Mouse (Mus musculus): Measurements from ENCODE around the gene Hoxd12. TPM values are rescaled to one million over a fixed set of nuclear protein-coding genes. Genes with fewer than 3 reads are reported as not detected.

The Hoxd12 gene
- polyA plus RNA-seq, 2 experiments: 0.10 TPM; not detected in 1

- TF ChIP-seq CTCF (IDR thresholded peaks at IDR 0.05; ENCODE audit: low read depth): no peak
- TF ChIP-seq EP300 (IDR thresholded peaks at IDR 0.05; ENCODE audit: low read depth): no peak
- H3K36me3 ChIP-seq (replicated peaks; ENCODE audit: control insufficient read depth, insufficient read depth, low read depth): no peaks in the 10 kb centered on the region
- no peak for DNase-seq (ENCODE audit: low read depth in 3 of 3, low spot score in 3 of 3)
- H3K4me1 ChIP-seq (replicated peaks; ENCODE audit: control insufficient read depth in 2 of 2, insufficient read depth in 2 of 2, low read length in 1 of 2): no peaks in the 10 kb centered on the region
- H3K9ac ChIP-seq (replicated peaks): no peak overlapping the region
- peak overlapping the region; percentile 28; the same call in 1 of the 2 replicates for H3K4me2 ChIP-seq (ENCODE audit: low read depth)
- ATAC-seq (ENCODE audit: insufficient read depth): no peak
- peaks cover 91% of the 10 kb centered on the region for H3K27me3 ChIP-seq (ENCODE audit: control insufficient read depth, insufficient read depth, low read length)
- peak overlapping the region in 1 of 2 experiments; percentile 32; a peak in 2 of 4 replicates for H3K4me3 ChIP-seq (ENCODE audit: insufficient read depth in 1 of 2, low read depth in 2 of 2, low read length in 2 of 2)
- 2% methylated on average over 69 of the region's 69 CpGs for WGBS (ENCODE audit: insufficient replicate concordance)
- no peaks in the 10 kb centered on the region for H3K9me3 ChIP-seq (ENCODE audit: control insufficient read depth, low read length)
- no peak overlapping the region for H3K27ac ChIP-seq
Observed at GRCm38 (mm10) chr2:74655821-74656631, 18.8 kb upstream of the Hoxd12 start.

GRCm38 (mm10) chr2:74656632-74657021 lies 18.2 kb upstream of the Hoxd12 start:
- Histone ChIP-seq H3K27me3 (ENCODE audit: control insufficient read depth, insufficient read depth, low read length) (peaks cover 91% of the 10 kb centered on the region), H3K9ac (replicated peaks) (no peak overlapping the region), H3K4me2 (ENCODE audit: low read depth) (no peak overlapping the region), H3K9me3 (ENCODE audit: control insufficient read depth, low read length) (no peaks in the 10 kb centered on the region), H3K36me3 (replicated peaks; ENCODE audit: control insufficient read depth, insufficient read depth, low read depth) (no peaks in the 10 kb centered on the region), H3K4me1 (replicated peaks; ENCODE audit: control insufficient read depth in 2 of 2, insufficient read depth in 2 of 2, low read length in 1 of 2) (no peaks in the 10 kb centered on the region), H3K4me3 (ENCODE audit: insufficient read depth in 1 of 2, low read depth in 2 of 2, low read length in 2 of 2) (no peak overlapping the region), H3K27ac (no peak overlapping the region)
- DNase-seq (ENCODE audit: low read depth in 3 of 3, low spot score in 3 of 3) (no peak), ATAC-seq (ENCODE audit: insufficient read depth) (no peak)
- WGBS (ENCODE audit: insufficient replicate concordance): 3% methylated on average over 4 of the region's 4 CpGs
- TF ChIP-seq CTCF (IDR thresholded peaks at IDR 0.05; ENCODE audit: low read depth): no peak
- no peak for TF ChIP-seq EP300 (IDR thresholded peaks at IDR 0.05; ENCODE audit: low read depth)

DNA sequence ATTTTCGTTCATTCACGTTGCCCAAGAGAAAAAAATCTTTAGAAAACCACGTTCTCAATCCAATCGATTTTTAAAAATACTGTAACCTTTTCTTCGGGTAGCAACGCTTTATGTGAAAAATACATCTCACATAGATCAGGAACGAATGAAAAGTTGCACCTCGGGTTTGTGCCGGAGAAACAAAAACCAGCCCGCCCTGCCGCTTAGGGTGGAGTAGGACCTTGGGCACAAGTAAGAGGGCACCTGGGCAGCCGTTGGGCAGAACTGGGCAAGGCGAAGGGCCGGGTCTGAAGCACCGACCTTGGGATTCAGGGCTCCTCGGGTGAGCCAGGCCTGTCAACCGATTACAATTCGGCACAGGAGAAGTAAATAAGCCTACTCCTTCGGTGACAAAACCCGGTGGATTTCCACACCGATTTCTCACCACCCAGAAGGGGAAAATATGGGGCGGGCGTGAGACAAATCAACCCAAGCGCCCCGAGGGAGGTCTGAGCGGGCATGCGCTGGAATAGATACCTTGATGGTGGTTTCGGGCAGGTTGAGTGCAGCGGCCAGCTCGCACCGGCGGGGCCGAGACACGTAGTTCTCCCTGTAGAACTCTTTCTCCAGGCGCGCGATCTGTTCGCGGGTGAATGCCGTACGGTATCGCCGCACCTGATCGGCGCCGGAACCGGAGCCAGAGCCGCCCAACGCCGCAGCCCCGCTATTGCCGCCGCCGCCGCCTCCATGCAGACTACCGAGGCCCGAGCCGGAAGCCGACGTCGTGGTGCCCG lies 17.4 kb upstream of the Hoxd12 start:
- TF ChIP-seq EP300 (IDR thresholded peaks at IDR 0.05; ENCODE audit: low read depth) (no peak), CTCF (IDR thresholded peaks at IDR 0.05; ENCODE audit: low read depth) (no peak)
- no peak overlapping the region for H3K9ac ChIP-seq (replicated peaks)
- ATAC-seq (ENCODE audit: insufficient read depth) (no peak), DNase-seq (ENCODE audit: low read depth in 3 of 3, low spot score in 3 of 3) (no peak)
- H3K9me3 ChIP-seq (ENCODE audit: control insufficient read depth, low read length): no peaks in the 10 kb centered on the region
- no peak overlapping the region for H3K4me2 ChIP-seq (ENCODE audit: low read depth)
- no peaks in the 10 kb centered on the region for H3K4me1 ChIP-seq (replicated peaks; ENCODE audit: control insufficient read depth in 2 of 2, insufficient read depth in 2 of 2, low read length in 1 of 2)
- H3K4me3 ChIP-seq (ENCODE audit: insufficient read depth in 1 of 2, low read depth in 2 of 2, low read length in 2 of 2): no peak overlapping the region
- H3K27ac ChIP-seq: no peak overlapping the region
- 3% methylated on average over 62 of the region's 62 CpGs for WGBS (ENCODE audit: insufficient replicate concordance)
- no peaks in the 10 kb centered on the region for H3K36me3 ChIP-seq (replicated peaks; ENCODE audit: control insufficient read depth, insufficient read depth, low read depth)
- H3K27me3 ChIP-seq (ENCODE audit: control insufficient read depth, insufficient read depth, low read length): peaks cover 91% of the 10 kb centered on the region

- no peak for TF ChIP-seq CTCF (IDR thresholded peaks at IDR 0.05; ENCODE audit: low read depth)
- no peak for TF ChIP-seq EP300 (IDR thresholded peaks at IDR 0.05; ENCODE audit: low read depth)
- H3K4me3 ChIP-seq (ENCODE audit: insufficient read depth in 1 of 2, low read depth in 2 of 2, low read length in 2 of 2): no peak overlapping the region
- no peaks in the 10 kb centered on the region for H3K4me1 ChIP-seq (replicated peaks; ENCODE audit: control insufficient read depth in 2 of 2, insufficient read depth in 2 of 2, low read length in 1 of 2)
- H3K27ac ChIP-seq: no peak overlapping the region
- 1% methylated on average over 15 of the region's 15 CpGs for WGBS (ENCODE audit: insufficient replicate concordance)
- H3K9me3 ChIP-seq (ENCODE audit: control insufficient read depth, low read length): no peaks in the 10 kb centered on the region
- H3K9ac ChIP-seq (replicated peaks): no peak overlapping the region
- H3K4me2 ChIP-seq (ENCODE audit: low read depth): no peak overlapping the region
- peaks cover 96% of the 10 kb centered on the region for H3K27me3 ChIP-seq (ENCODE audit: control insufficient read depth, insufficient read depth, low read length)
- no peak for ATAC-seq (ENCODE audit: insufficient read depth)
- no peaks in the 10 kb centered on the region for H3K36me3 ChIP-seq (replicated peaks; ENCODE audit: control insufficient read depth, insufficient read depth, low read depth)
- DNase-seq (ENCODE audit: low read depth in 3 of 3, low spot score in 3 of 3): no peak
Observed at GRCm38 (mm10) chr2:74658024-74658666, 16.7 kb upstream of the Hoxd12 start.
